Mouse (Mus musculus) right cerebral cortex, postnatal 10 days (tissue): ENCODE results near the gene Kank4.

Source experiments
- DNase-seq, 2 experiments: peaks; one replicate each; pipeline ENCODE4 v3.0.0; 2021; ENCODE audit warnings: low spot score in 2 of 2

Gene Kank4

GRCm38 (mm10) chr4:98717735-98718546, 99.4 kb downstream of the Kank4 start:
- no peak for DNase-seq

GRCm38 (mm10) chr4:98710891-98711290, 106.4 kb downstream of the Kank4 start:
- no peak for DNase-seq
